Mouse (Mus musculus) stomach, postnatal 0 days (tissue): ENCODE measurements around the gene Fgf14.

Experiments used
- CTCF ChIP-seq: IDR thresholded peaks from 2 replicates; pipeline ENCODE4 v1.5.1; 2016; ENCODE audit warnings: antibody characterized with exemption, low read depth, mild to moderate bottlenecking, moderate library complexity
- EP300 ChIP-seq: optimal IDR thresholded peaks from 2 replicates; pipeline ENCODE3; 2016; ENCODE audit warnings: antibody characterized with exemption

DNA sequence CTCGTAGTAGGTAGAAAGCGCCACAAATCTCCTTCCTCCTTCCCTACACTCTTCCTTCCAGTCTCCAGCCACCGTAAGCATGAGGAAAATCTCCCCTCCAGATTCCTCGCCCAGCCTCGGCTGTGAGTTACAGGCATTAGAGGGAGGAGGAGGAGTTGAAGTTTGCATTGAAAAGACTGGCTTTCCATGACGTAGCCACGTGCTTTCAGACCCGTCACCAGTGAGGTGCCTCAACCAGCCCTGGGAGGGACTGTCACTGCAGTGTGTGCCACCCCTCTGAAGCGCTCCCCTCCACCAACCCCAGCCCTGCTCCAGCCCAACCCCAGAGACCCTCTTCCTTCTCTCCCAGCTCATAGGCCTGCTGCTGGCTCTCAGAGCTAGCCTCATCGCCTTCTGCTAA lies 452 bp upstream of the Fgf14 start:
- TF ChIP-seq CTCF: no peak
- no peak for TF ChIP-seq EP300
